Mouse (Mus musculus): ENCODE measurements at regions not wholly inside any gene's neighbourhood (a gene's known extent, or its start where the extent isn't known, plus 50 kb on each side); places are given as distances from the start of the nearest gene placed in this dataset.

DNA sequence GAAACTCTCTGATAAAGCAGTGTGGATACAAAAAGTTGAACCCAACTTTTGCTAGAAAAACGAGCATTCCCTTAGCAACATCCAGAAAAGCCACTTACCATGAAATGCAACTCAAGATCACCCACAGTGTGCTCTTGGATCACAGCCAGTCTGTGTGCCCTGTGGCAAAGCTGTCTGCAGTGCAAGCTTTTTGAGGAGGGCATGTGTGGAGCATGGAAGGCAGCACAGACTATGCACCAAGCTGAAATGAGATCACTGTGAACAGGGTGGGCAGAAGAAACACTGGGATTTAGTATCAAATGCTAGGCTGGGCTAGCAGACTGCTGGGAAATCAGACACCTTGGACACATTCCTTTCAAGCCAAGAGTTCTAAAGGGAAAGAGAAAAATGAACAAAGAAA, 162.4 kb downstream of the Sim1 start:
- DNase-seq (ENCODE audit: low spot score): no peak

DNA sequence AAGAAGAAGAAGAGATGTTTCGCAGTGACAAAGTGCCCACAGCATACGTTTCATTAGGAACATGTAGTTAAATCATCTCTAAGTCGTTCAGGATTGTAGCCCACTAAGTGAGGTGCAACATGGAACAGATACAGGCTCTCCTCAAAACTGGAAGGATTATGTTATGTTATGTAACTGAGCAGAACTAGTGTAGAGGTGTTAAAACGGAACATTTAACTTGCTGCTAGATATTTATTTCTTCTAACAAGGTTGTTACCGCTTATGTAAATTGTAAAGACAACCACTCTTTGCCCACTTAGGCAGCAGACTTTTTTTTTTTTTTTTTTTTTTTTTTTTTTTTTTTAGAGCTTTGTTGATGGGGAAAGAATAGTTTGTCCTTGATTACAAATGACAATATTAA, 163.8 kb downstream of the Sim1 start:
- DNase-seq (ENCODE audit: low spot score): no peak

GRCm38 (mm10) chr10:51101590-51101989, 207.0 kb downstream of the Sim1 start:
- no peak for DNase-seq (ENCODE audit: low spot score)

DNA sequence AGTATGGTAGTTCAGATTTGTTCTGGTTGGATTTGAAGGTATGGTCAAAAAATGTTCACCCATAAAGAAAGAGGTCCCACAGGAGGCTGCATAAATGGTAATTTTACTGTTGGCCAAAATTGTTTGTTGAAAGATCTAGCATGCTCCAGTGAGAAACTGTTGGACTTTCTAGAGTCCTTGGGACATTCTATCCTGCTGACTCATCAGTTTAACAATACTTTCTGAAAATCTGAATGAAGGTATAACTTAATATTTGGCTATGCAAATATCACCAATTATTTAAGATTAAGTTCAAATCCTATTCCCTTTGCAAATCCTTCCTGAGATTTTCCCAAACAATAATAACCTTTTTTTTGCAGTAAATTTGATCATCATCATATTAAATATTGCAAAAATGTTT, 257.3 kb downstream of the Sim1 start:
- DNase-seq (ENCODE audit: low spot score): no peak

- DNase-seq (ENCODE audit: low spot score): no peak
These were observed 259.0 kb downstream of the Sim1 start for GRCm38 (mm10) chr10:51153484-51153985.

GRCm38 (mm10) chr10:51154016-51154415, 259.5 kb downstream of the Sim1 start:
- DNase-seq (ENCODE audit: low spot score): no peak

- DNase-seq (ENCODE audit: low spot score): no peak
These were observed 260.2 kb downstream of the Sim1 start for GRCm38 (mm10) chr10:51154743-51155142.

DNA sequence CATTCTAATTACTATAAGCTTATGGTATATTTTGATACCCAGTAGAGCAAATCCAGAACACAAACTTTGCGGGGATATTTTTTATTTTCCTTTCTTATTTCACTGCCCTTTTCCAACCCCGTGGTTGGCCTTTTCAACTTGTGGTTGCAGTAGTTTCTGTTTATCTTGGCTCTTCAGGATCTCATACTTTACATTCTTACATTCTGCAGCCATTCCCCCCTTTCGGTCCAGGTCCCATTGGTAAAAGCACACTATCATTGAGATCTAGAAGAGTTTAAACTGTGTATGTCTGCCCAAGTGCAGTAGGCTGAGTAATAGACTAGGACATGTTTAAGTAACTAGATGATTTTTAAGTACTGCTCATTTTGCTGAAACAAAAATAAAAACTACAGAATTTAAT, 279.1 kb downstream of the Sim1 start:
- no peak for DNase-seq (ENCODE audit: low spot score)

DNA sequence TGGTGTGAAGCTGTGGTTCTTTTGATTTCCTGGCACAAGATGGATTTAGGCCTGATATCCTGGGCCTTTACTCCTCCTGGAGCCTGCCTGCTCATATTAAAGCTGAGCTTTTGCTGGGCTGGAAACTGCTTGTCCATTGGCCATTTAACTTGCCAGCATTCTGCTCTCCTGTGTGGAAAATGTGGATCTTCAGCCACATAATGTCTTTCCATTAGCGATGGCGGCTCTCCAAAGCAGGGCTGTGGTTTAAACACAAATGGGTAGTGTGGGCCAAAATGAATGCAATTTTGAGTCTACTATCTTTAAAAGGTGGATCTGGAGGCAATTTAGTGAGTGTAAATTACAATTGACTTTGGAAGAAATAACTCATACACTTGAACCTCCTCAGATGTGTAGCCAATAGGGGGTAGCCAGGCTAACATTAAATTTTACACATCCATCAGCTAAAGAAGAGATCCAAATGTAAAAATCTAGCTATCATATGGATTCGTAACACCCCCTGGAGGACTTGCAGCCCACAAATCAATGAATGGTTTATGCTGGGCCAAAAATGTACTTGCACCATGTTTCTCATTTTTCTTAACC, 281.5 kb downstream of the Sim1 start:
- no peak for DNase-seq (ENCODE audit: low spot score)

GRCm38 (mm10) chr10:51176692-51177091, 282.1 kb downstream of the Sim1 start:
- no peak for DNase-seq (ENCODE audit: low spot score)

- no peak for DNase-seq (ENCODE audit: low spot score)
These were observed 287.2 kb downstream of the Sim1 start for GRCm38 (mm10) chr10:51181752-51182151.

- DNase-seq (ENCODE audit: low spot score): no peak
These were observed 288.9 kb upstream of the Gm49339 start for GRCm38 (mm10) chr10:51191407-51192059.

DNA sequence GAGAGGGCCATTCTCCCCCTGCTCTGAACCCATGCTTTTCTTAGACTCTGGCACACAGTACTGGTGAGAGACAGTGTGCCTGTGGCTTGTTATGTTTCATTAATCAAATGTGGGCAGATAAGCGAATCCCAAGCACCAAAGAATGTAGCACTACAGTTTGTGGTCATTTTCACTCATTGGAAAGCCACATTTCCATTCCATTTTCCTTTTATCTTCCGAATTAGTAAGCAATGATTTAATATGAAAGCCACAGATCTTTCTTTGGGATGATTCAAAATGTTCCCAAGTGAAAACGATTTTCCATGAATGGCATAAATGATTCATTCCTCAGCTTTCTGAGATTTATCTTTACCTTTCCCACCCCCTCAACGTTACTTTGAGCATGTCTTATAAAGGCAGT, 260.9 kb upstream of the Gm49339 start:
- no peak for DNase-seq (ENCODE audit: low spot score)

DNA sequence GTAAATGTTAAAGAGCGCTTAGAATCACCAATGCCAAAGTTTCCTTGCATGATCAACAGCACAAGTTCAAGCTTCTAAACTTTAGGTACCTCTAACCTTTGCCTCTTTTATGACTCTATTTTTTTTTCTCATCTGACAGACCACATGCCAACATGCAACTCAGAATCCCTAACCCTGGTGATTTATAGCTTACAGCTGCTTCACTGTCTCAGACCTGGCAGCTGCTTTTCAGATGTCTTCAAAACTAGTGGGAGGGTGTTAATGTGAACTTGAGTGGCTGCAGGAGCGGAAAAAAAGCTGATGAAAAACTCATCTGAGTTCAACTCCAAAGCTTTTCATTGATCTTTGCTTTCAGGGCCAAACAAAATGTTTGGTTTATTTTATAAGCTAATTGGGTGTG, 246.8 kb upstream of the Gm49339 start:
- DNase-seq (ENCODE audit: low spot score): no peak

- DNase-seq (ENCODE audit: low spot score): no peak
These were observed 244.5 kb upstream of the Gm49339 start for GRCm38 (mm10) chr10:51235586-51236575.

DNA sequence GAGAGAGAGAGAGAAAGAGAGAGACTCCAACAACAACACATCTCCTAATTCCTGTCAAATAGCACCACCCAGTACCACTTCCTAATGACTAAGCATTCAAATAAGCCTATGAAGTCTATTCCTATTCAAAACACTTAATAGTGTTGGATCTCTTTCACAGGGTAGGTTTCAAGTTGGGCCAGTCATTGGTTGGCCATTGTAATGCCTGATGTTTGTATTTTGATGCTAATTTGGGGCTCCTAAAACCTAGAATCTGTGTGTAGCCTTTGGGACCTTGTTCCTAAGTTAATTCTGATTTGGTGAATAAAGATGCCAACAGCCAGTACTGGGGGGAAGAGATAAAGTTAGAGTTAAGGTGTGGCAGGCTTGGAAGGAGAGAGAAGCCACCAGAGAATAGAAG, 242.3 kb upstream of the Gm49339 start:
- no peak for DNase-seq (ENCODE audit: low spot score)

- DNase-seq (ENCODE audit: low spot score): no peak
These were observed 227.0 kb upstream of the Gm49339 start for GRCm38 (mm10) chr10:51253439-51253838.

GRCm38 (mm10) chr10:51257587-51258049, 222.8 kb upstream of the Gm49339 start:
- DNase-seq (ENCODE audit: low spot score): no peak

- peak; percentile 55 for DNase-seq (ENCODE audit: low spot score)
These were observed 209.0 kb upstream of the Gm49339 start for GRCm38 (mm10) chr10:51271364-51271763.

GRCm38 (mm10) chr10:51278195-51278594, 202.2 kb upstream of the Gm49339 start:
- DNase-seq (ENCODE audit: low spot score): no peak

DNA sequence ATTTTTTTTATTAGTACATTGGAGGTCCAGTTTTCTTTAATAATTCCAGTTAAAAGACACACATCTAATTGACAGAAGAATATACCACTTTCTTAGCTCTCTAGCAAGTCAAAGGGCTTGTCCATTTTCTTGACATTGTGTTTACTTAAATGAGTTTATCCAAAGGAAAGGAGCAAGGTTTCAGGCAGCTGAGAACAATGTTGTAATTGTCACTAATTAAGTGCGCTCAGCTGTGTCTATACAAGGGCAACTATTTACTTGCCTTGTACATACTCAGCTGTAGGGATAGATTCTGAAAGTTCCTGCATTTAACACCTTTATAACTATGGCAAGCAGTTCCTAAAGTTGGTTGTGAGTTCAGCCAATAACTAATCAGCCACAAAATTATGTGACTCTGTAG, 198.0 kb upstream of the Gm49339 start:
- no peak for DNase-seq (ENCODE audit: low spot score)

- DNase-seq (ENCODE audit: low spot score): no peak
These were observed 195.9 kb upstream of the Gm49339 start for GRCm38 (mm10) chr10:51284538-51284937.

GRCm38 (mm10) chr10:51287852-51288251, 192.6 kb upstream of the Gm49339 start:
- DNase-seq (ENCODE audit: low spot score): no peak
